Mouse (Mus musculus): ENCODE data around the gene Adtrp. TPM values are rescaled to one million over a fixed set of nuclear protein-coding genes. Genes with fewer than 3 reads are reported as not detected.

The Adtrp gene
- polyA plus RNA-seq, 1 experiment from 2014 or later, result 0.21 TPM

GRCm38 (mm10) chr13:41865575-41865974 lies 18.1 kb upstream of the Adtrp start:
- peak overlapping the region; percentile 46; the same call in 1 of the 2 replicates for H3K27ac ChIP-seq
- H3K9me3 ChIP-seq, result no peaks in the 10 kb centered on the region
- H3K4me2 ChIP-seq, result no peak overlapping the region
- peaks cover 22% of the 10 kb centered on the region for H3K4me1 ChIP-seq
- no peak overlapping the region for H3K9ac ChIP-seq
- H3K4me3 ChIP-seq, result no peak overlapping the region
- H3K36me3 ChIP-seq, result no peaks in the 10 kb centered on the region
- peak; percentile 72; the same call in 1 of the 2 replicates for ATAC-seq (ENCODE audit: borderline replicate concordance, extremely low read depth, low FRiP score, low TSS enrichment)
- 36% methylated on average over 6 of the region's 6 CpGs for WGBS
- no peaks in the 10 kb centered on the region for H3K27me3 ChIP-seq

DNA sequence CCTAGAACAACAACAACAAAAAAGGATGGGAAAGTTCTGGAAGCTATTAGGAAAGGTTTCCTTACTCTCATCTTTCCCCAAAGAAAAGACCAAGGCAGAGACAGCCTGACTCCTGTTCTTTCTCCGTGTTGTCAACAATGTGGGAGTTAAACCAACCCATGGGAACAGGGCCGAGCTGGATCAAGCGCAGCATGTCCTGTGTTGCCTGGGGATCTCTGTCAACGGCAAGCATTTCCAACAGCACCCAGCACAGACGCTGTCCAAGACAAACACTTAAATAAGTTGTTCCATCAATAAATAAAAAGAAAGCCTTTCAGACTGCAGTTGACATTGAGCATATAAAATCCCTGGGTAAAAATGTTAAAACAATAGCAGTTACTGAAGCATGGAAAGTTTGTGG lies 17.6 kb upstream of the Adtrp start:
- H3K4me2 ChIP-seq, result no peak overlapping the region
- no peak for ATAC-seq (ENCODE audit: borderline replicate concordance, extremely low read depth, low FRiP score, low TSS enrichment)
- no peaks in the 10 kb centered on the region for H3K9me3 ChIP-seq
- peak overlapping the region; percentile 46; the same call in 1 of the 2 replicates for H3K27ac ChIP-seq
- WGBS, result 48% methylated on average over 5 of the region's 5 CpGs
- no peak overlapping the region for H3K4me3 ChIP-seq
- H3K4me1 ChIP-seq, result peaks cover 22% of the 10 kb centered on the region
- H3K27me3 ChIP-seq, result no peaks in the 10 kb centered on the region
- H3K36me3 ChIP-seq, result no peaks in the 10 kb centered on the region
- H3K9ac ChIP-seq, result no peak overlapping the region

DNA sequence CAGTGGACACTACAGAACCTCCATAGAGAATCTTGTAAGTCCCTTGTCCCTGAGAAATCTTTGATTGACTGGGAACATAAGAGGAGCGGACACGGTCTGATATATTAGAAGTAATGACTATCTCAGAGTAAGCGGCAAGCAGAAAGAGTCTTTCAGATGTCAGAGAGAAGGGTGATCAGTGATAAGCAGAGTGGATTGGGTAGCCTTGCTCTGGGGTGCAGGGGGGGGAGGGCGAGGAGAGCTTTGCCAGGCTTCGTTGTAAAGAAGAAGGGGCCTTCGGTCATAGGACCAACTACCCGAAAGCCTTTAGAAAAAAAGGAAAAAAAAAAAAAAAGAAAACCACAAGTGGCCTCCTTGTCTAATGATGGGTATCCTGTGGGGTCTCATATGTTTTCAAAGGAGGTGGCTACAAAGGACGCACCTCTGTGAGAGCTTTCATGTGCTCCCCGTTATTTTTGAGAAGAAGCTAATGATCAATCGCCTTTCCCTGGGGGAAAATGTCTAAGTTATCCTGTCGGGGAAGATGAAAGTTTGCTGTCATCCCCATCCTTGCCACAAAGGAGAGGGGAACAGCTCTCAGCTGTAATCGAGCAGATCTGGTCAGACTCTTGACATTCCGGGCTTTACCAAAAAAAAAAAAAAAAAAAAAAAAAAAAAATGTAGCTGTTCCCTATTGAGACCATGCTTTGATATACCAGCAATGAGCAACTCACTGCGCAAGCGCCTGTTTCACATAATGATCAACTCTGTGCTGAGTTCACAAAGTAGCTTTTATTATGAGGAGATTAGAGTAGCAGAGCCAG lies 13.3 kb upstream of the Adtrp start:
- Histone ChIP-seq H3K27me3 (no peaks in the 10 kb centered on the region), H3K4me2 (no peak overlapping the region), H3K4me1 (peaks cover 13% of the 10 kb centered on the region), H3K36me3 (no peaks in the 10 kb centered on the region), H3K4me3 (no peak overlapping the region), H3K27ac (no peak overlapping the region), H3K9ac (no peak overlapping the region), H3K9me3 (no peaks in the 10 kb centered on the region)
- no peak for ATAC-seq (ENCODE audit: borderline replicate concordance, extremely low read depth, low FRiP score, low TSS enrichment)
- WGBS, result 84% methylated on average over 15 of the region's 15 CpGs

- peaks cover 10% of the 10 kb centered on the region; the same call in 1 of the 2 replicates for H3K4me1 ChIP-seq
- H3K4me3 ChIP-seq, result no peak overlapping the region
- 71% methylated on average over 13 of the region's 13 CpGs for WGBS
- no peaks in the 10 kb centered on the region for H3K27me3 ChIP-seq
- ATAC-seq (ENCODE audit: borderline replicate concordance, extremely low read depth, low FRiP score, low TSS enrichment), result peak; percentile 72; the same call in 1 of the 2 replicates
- H3K4me2 ChIP-seq, result no peak overlapping the region
- H3K9ac ChIP-seq, result no peak overlapping the region
- H3K27ac ChIP-seq, result peak overlapping the region; percentile 61
- H3K36me3 ChIP-seq, result no peaks in the 10 kb centered on the region
- no peaks in the 10 kb centered on the region for H3K9me3 ChIP-seq
These were observed 8.0 kb upstream of the Adtrp start for GRCm38 (mm10) chr13:41855206-41856185.

- H3K9ac ChIP-seq, result no peak overlapping the region
- H3K4me1 ChIP-seq, result peaks cover 11% of the 10 kb centered on the region; the same call in 1 of the 2 replicates
- H3K36me3 ChIP-seq, result no peaks in the 10 kb centered on the region
- no peaks in the 10 kb centered on the region for H3K9me3 ChIP-seq
- H3K27me3 ChIP-seq, result no peaks in the 10 kb centered on the region
- no peak overlapping the region for H3K27ac ChIP-seq
- H3K4me3 ChIP-seq, result no peak overlapping the region
- ATAC-seq (ENCODE audit: borderline replicate concordance, extremely low read depth, low FRiP score, low TSS enrichment), result no peak
- no peak overlapping the region for H3K4me2 ChIP-seq
- 62% methylated on average over 3 of the region's 3 CpGs for WGBS
These were observed 3.4 kb upstream of the Adtrp start for GRCm38 (mm10) chr13:41850727-41851378.

DNA sequence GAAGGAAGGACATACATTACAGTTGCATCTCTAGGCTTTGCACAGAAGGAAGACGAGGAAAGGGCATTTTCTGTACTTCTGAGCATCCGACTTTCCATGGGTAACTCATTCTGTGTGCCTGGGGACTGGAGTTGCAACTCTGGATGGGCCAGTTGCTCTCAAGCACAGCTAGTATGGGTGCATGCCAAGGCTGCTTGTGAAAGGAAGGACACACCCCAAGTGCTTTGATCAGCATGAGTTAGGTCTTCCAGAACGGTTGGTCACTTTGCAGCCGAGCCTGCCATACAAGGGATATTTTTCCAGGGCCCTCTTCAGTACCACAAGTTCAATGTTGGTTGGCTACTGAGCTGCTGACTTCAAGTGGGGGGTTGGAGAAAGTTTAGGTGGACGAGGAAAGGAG lies 968 bp downstream of the Adtrp start:
- WGBS, result 60% methylated on average over 5 of the region's 5 CpGs
- Histone ChIP-seq H3K27me3 (no peaks in the 10 kb centered on the region), H3K4me2 (no peak overlapping the region), H3K9ac (no peak overlapping the region), H3K27ac (no peak overlapping the region), H3K36me3 (no peaks in the 10 kb centered on the region), H3K4me3 (no peak overlapping the region), H3K9me3 (no peaks in the 10 kb centered on the region), H3K4me1 (peaks cover 11% of the 10 kb centered on the region; the same call in 1 of the 2 replicates)
- 0 out of 2 replicates have a peak, but pooled peaks have one; percentile 62 for ATAC-seq (ENCODE audit: borderline replicate concordance, extremely low read depth, low FRiP score, low TSS enrichment)

GRCm38 (mm10) chr13:41845013-41845412 lies 2.5 kb downstream of the Adtrp start:
- Histone ChIP-seq H3K27ac (no peak overlapping the region), H3K4me2 (no peak overlapping the region), H3K36me3 (no peaks in the 10 kb centered on the region), H3K27me3 (no peaks in the 10 kb centered on the region), H3K9ac (no peak overlapping the region), H3K9me3 (no peaks in the 10 kb centered on the region), H3K4me1 (0 out of 2 replicates have a peak, but pooled peaks cover 5% of the 10 kb centered on the region), H3K4me3 (no peak overlapping the region)
- 30% methylated on average over 5 of the region's 5 CpGs for WGBS
- no peak for ATAC-seq (ENCODE audit: borderline replicate concordance, extremely low read depth, low FRiP score, low TSS enrichment)

DNA sequence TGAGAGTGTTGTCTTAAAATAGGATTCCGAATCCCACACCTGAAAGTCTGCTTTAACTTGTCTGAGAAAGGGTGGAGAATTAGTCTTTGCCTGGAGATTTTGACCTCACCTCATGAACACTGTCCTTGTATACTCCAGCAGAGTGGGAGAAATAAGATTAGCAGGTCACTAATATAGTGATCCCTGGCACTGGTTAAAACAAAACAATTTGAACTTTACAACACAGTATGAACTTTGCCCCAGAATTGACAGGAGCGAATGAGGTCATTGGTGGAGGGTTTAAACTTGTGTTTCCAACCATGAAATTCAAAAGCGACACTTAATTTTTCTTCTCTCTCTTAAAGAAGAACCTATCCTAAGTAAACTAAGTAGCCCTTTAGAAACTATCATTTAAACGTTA lies 3.4 kb downstream of the Adtrp start:
- no peaks in the 10 kb centered on the region for H3K36me3 ChIP-seq
- no peak overlapping the region for H3K9ac ChIP-seq
- no peaks in the 10 kb centered on the region for H3K27me3 ChIP-seq
- no peaks in the 10 kb centered on the region for H3K9me3 ChIP-seq
- H3K4me2 ChIP-seq, result no peak overlapping the region
- no peak overlapping the region for H3K27ac ChIP-seq
- 57% methylated on average over 4 of the region's 4 CpGs for WGBS
- ATAC-seq (ENCODE audit: borderline replicate concordance, extremely low read depth, low FRiP score, low TSS enrichment), result no peak
- 0 out of 2 replicates have a peak, but pooled peaks cover 5% of the 10 kb centered on the region for H3K4me1 ChIP-seq
- no peak overlapping the region for H3K4me3 ChIP-seq

GRCm38 (mm10) chr13:41833614-41834139 lies 13.8 kb downstream of the Adtrp start:
- H3K27ac ChIP-seq, result no peak overlapping the region
- H3K4me2 ChIP-seq, result no peak overlapping the region
- H3K27me3 ChIP-seq, result no peaks in the 10 kb centered on the region
- H3K4me1 ChIP-seq, result peaks cover 5% of the 10 kb centered on the region; the same call in 1 of the 2 replicates
- H3K36me3 ChIP-seq, result no peaks in the 10 kb centered on the region
- H3K4me3 ChIP-seq, result no peak overlapping the region
- ATAC-seq (ENCODE audit: borderline replicate concordance, extremely low read depth, low FRiP score, low TSS enrichment), result no peak
- 81% methylated on average over 8 of the region's 8 CpGs for WGBS
- H3K9ac ChIP-seq, result no peak overlapping the region
- no peaks in the 10 kb centered on the region for H3K9me3 ChIP-seq

DNA sequence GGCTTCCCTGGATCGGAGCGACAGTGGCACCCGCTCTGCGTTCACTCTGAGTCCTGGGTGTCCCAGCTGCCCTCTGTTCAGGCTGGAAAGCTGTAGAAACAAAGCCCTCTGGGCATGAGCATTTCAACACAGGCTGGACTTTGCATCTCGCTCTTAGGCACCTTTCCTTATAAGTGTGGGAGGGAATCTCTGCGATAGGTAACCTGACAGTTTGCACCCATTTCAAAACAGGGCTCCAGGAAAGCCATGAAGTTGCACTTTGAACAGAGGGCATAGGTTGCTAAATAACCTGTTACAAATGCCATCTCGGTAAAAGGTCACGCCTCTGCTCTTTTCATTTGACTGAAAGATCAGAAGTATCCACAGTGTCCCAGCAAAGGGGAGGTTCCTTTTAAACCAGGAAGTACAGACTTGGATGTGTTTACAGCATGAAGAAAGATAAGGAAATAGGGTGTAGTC lies 19.2 kb downstream of the Adtrp start:
- H3K4me1 ChIP-seq, result peaks cover 5% of the 10 kb centered on the region; the same call in 1 of the 2 replicates
- H3K27me3 ChIP-seq, result no peaks in the 10 kb centered on the region
- no peaks in the 10 kb centered on the region for H3K9me3 ChIP-seq
- no peaks in the 10 kb centered on the region for H3K36me3 ChIP-seq
- no peak overlapping the region for H3K9ac ChIP-seq
- H3K4me2 ChIP-seq, result no peak overlapping the region
- no peak overlapping the region for H3K4me3 ChIP-seq
- ATAC-seq (ENCODE audit: borderline replicate concordance, extremely low read depth, low FRiP score, low TSS enrichment), result no peak
- no peak overlapping the region for H3K27ac ChIP-seq
- WGBS, result 76% methylated on average over 8 of the region's 8 CpGs

- no peaks in the 10 kb centered on the region for H3K9me3 ChIP-seq
- no peak overlapping the region for H3K4me2 ChIP-seq
- no peak overlapping the region for H3K4me3 ChIP-seq
- no peaks in the 10 kb centered on the region for H3K27me3 ChIP-seq
- no peak overlapping the region for H3K9ac ChIP-seq
- H3K36me3 ChIP-seq, result no peaks in the 10 kb centered on the region
- no peak overlapping the region for H3K27ac ChIP-seq
- 76% methylated on average over 5 of the region's 5 CpGs for WGBS
- ATAC-seq (ENCODE audit: borderline replicate concordance, extremely low read depth, low FRiP score, low TSS enrichment), result no peak
- peaks cover 5% of the 10 kb centered on the region; the same call in 1 of the 2 replicates for H3K4me1 ChIP-seq
These were observed 19.9 kb downstream of the Adtrp start for GRCm38 (mm10) chr13:41827581-41827980.
